Mouse (Mus musculus): ENCODE data around the gene Errfi1. TPM values are rescaled to one million over a fixed set of nuclear protein-coding genes. Genes with fewer than 3 reads are reported as not detected.

Errfi1 gene
- polyA plus RNA-seq, 1 experiment from 2014 or later: 17.0 TPM

- H3K4me2 ChIP-seq: peak overlapping the region; percentile 68
- peak overlapping the region; percentile 92 for H3K9ac ChIP-seq (ENCODE audit: low read depth, low read length)
- H3K9me3 ChIP-seq (replicated peaks; ENCODE audit: control insufficient read depth, low read length): no peaks in the 10 kb centered on the region
- H3K4me1 ChIP-seq (ENCODE audit: control insufficient read depth, insufficient read depth, low read length): 0 out of 2 replicates have a peak, but pooled peaks cover 2% of the 10 kb centered on the region
- H3K27ac ChIP-seq (ENCODE audit: low read depth, low read length): peak overlapping the region; percentile 97
- under 1% methylated on average over 50 of the region's 59 CpGs for WGBS (ENCODE audit: insufficient replicate concordance)
- H3K36me3 ChIP-seq (ENCODE audit: control insufficient read depth, insufficient read depth, low read length): no peaks in the 10 kb centered on the region
- peak; percentile 94 for ATAC-seq (replicated peaks; ENCODE audit: insufficient number of reproducible peaks, low FRiP score, low TSS enrichment)
- H3K27me3 ChIP-seq (ENCODE audit: control insufficient read depth, insufficient read depth, low read length): peaks cover 2% of the 10 kb centered on the region; the same call in 1 of the 2 replicates
- H3K4me3 ChIP-seq (ENCODE audit: low read depth, low read length): peak overlapping the region; percentile 77
Measured at GRCm38 (mm10) chr4:150854839-150855246, 1.1 kb downstream of the Errfi1 start.

DNA sequence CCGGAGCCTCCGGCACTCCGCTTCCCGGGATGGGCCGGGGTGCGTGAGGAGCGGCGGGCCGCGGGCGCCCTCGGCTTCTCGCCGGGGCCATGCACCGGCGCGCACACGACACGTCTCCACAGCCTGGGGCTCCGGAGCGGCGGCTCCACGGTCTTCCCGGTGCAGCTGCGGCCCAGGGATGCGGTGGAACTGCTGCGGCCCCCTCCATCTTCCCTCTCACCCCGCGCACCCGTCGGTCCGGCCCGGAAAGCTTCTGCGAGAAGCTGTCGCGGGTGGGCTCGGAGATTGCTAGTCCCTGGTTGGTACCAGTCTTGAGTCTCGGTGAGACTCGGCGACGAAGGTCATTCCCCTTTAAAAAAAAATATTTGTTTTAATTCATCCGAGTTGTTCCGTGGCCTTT lies 1.6 kb downstream of the Errfi1 start:
- H3K9ac ChIP-seq (ENCODE audit: low read depth, low read length): peak overlapping the region; percentile 92
- H3K4me3 ChIP-seq (ENCODE audit: low read depth, low read length): peak overlapping the region; percentile 77
- H3K36me3 ChIP-seq (ENCODE audit: control insufficient read depth, insufficient read depth, low read length): no peaks in the 10 kb centered on the region
- 0 out of 2 replicates have a peak, but pooled peaks cover 2% of the 10 kb centered on the region for H3K4me1 ChIP-seq (ENCODE audit: control insufficient read depth, insufficient read depth, low read length)
- no peaks in the 10 kb centered on the region for H3K9me3 ChIP-seq (replicated peaks; ENCODE audit: control insufficient read depth, low read length)
- peak; percentile 65; the same call in 1 of the 2 replicates for ATAC-seq (replicated peaks; ENCODE audit: insufficient number of reproducible peaks, low FRiP score, low TSS enrichment)
- H3K27me3 ChIP-seq (ENCODE audit: control insufficient read depth, insufficient read depth, low read length): peaks cover 2% of the 10 kb centered on the region; the same call in 1 of the 2 replicates
- WGBS (ENCODE audit: insufficient replicate concordance): 0% methylated on average over 36 of the region's 43 CpGs
- peak overlapping the region; percentile 68 for H3K4me2 ChIP-seq
- H3K27ac ChIP-seq (ENCODE audit: low read depth, low read length): peak overlapping the region; percentile 97

GRCm38 (mm10) chr4:150860526-150860925 lies 6.8 kb downstream of the Errfi1 start:
- Histone ChIP-seq H3K27ac (ENCODE audit: low read depth, low read length) (no peak overlapping the region), H3K27me3 (ENCODE audit: control insufficient read depth, insufficient read depth, low read length) (no peaks in the 10 kb centered on the region), H3K9me3 (replicated peaks; ENCODE audit: control insufficient read depth, low read length) (no peaks in the 10 kb centered on the region), H3K4me2 (no peak overlapping the region), H3K9ac (ENCODE audit: low read depth, low read length) (no peak overlapping the region), H3K36me3 (ENCODE audit: control insufficient read depth, insufficient read depth, low read length) (no peaks in the 10 kb centered on the region), H3K4me1 (ENCODE audit: control insufficient read depth, insufficient read depth, low read length) (0 out of 2 replicates have a peak, but pooled peaks cover 2% of the 10 kb centered on the region), H3K4me3 (ENCODE audit: low read depth, low read length) (no peak overlapping the region)
- ATAC-seq (replicated peaks; ENCODE audit: insufficient number of reproducible peaks, low FRiP score, low TSS enrichment): no peak
- 58% methylated on average over 4 of the region's 4 CpGs for WGBS (ENCODE audit: insufficient replicate concordance)

- no peaks in the 10 kb centered on the region for H3K9me3 ChIP-seq (replicated peaks; ENCODE audit: control insufficient read depth, low read length)
- peaks cover 1% of the 10 kb centered on the region; the same call in 1 of the 2 replicates for H3K36me3 ChIP-seq (ENCODE audit: control insufficient read depth, insufficient read depth, low read length)
- no peaks in the 10 kb centered on the region for H3K27me3 ChIP-seq (ENCODE audit: control insufficient read depth, insufficient read depth, low read length)
- WGBS (ENCODE audit: insufficient replicate concordance): 82% methylated on average over 2 of the region's 2 CpGs
- no peaks in the 10 kb centered on the region for H3K4me1 ChIP-seq (ENCODE audit: control insufficient read depth, insufficient read depth, low read length)
- no peak for ATAC-seq (replicated peaks; ENCODE audit: insufficient number of reproducible peaks, low FRiP score, low TSS enrichment)
- H3K4me3 ChIP-seq (ENCODE audit: low read depth, low read length): no peak overlapping the region
- no peak overlapping the region for H3K4me2 ChIP-seq
- H3K27ac ChIP-seq (ENCODE audit: low read depth, low read length): no peak overlapping the region
- no peak overlapping the region for H3K9ac ChIP-seq (ENCODE audit: low read depth, low read length)
Measured at GRCm38 (mm10) chr4:150861161-150861560, 7.4 kb downstream of the Errfi1 start.

DNA sequence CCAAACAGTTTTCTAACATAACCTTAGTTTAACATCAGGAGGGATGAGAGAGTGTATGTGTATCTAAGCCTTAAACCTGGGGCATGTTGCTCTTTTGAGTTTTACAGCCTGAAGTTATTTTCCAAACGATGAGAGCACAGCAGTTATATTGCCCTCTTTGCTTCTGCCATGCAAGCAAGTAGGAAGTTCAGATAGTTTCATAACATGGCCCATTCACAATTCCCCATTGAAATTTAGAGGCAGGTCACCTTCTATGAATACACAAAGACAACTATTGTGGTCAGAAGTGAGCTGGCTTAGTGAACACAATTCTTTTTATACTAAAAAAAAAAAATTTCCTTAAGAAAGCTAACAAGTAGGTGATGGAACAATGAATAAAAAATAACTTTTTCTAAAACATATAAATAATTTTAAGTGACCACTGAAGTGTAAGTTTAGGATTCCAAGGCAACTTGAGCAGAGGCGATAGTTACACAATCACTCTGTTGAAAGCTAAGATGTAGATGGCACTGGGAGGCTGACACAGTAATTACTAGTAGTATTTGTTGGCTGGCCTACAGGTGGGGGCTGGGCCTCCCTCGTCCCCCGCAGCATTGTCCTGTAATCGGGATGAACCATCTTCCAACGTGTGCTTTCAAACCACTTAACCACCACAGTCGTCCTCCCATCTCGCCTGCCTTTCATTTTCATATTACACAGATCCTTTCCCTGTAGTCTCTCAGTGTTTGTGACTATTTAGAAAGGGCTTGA lies 9.1 kb downstream of the Errfi1 start:
- Histone ChIP-seq H3K9me3 (replicated peaks; ENCODE audit: control insufficient read depth, low read length) (no peaks in the 10 kb centered on the region), H3K4me2 (no peak overlapping the region), H3K4me3 (ENCODE audit: low read depth, low read length) (no peak overlapping the region), H3K4me1 (ENCODE audit: control insufficient read depth, insufficient read depth, low read length) (no peaks in the 10 kb centered on the region), H3K27ac (ENCODE audit: low read depth, low read length) (no peak overlapping the region), H3K27me3 (ENCODE audit: control insufficient read depth, insufficient read depth, low read length) (no peaks in the 10 kb centered on the region), H3K9ac (ENCODE audit: low read depth, low read length) (no peak overlapping the region), H3K36me3 (ENCODE audit: control insufficient read depth, insufficient read depth, low read length) (peaks cover 12% of the 10 kb centered on the region)
- ATAC-seq (replicated peaks; ENCODE audit: insufficient number of reproducible peaks, low FRiP score, low TSS enrichment): no peak
- 60% methylated on average over 8 of the region's 8 CpGs for WGBS (ENCODE audit: insufficient replicate concordance)

- Histone ChIP-seq H3K27me3 (ENCODE audit: control insufficient read depth, insufficient read depth, low read length) (no peaks in the 10 kb centered on the region), H3K4me3 (ENCODE audit: low read depth, low read length) (no peak overlapping the region), H3K9me3 (replicated peaks; ENCODE audit: control insufficient read depth, low read length) (no peaks in the 10 kb centered on the region), H3K36me3 (ENCODE audit: control insufficient read depth, insufficient read depth, low read length) (peaks cover 12% of the 10 kb centered on the region), H3K4me1 (ENCODE audit: control insufficient read depth, insufficient read depth, low read length) (peaks cover 11% of the 10 kb centered on the region), H3K27ac (ENCODE audit: low read depth, low read length) (no peak overlapping the region), H3K9ac (ENCODE audit: low read depth, low read length) (no peak overlapping the region), H3K4me2 (no peak overlapping the region)
- no peak for ATAC-seq (replicated peaks; ENCODE audit: insufficient number of reproducible peaks, low FRiP score, low TSS enrichment)
Measured at GRCm38 (mm10) chr4:150865371-150865770, 11.7 kb downstream of the Errfi1 start.

DNA sequence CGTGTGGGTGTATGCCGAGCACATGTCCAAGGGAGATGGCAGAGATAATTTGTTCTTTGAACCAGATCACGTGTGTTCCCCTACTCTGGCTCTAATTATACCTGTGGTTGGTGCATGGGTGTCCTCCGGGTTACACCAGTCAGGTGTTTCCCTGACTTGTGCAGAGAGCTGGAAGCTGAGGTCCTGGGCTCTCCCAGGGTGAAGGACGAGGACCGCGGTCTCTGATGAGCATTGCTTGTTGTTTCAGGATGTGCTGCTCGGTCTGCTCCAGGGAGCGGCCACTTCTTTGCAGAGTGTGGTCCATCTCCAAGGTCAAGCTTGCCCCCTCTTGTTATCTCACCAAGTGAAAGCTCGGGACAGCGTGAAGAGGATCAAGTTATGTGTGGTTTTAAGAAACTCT lies 12.3 kb downstream of the Errfi1 start:
- Histone ChIP-seq H3K4me1 (ENCODE audit: control insufficient read depth, insufficient read depth, low read length) (peaks cover 14% of the 10 kb centered on the region), H3K27me3 (ENCODE audit: control insufficient read depth, insufficient read depth, low read length) (no peaks in the 10 kb centered on the region), H3K9ac (ENCODE audit: low read depth, low read length) (no peak overlapping the region), H3K9me3 (replicated peaks; ENCODE audit: control insufficient read depth, low read length) (no peaks in the 10 kb centered on the region), H3K36me3 (ENCODE audit: control insufficient read depth, insufficient read depth, low read length) (peaks cover 12% of the 10 kb centered on the region), H3K4me2 (no peak overlapping the region), H3K4me3 (ENCODE audit: low read depth, low read length) (no peak overlapping the region), H3K27ac (ENCODE audit: low read depth, low read length) (no peak overlapping the region)
- ATAC-seq (replicated peaks; ENCODE audit: insufficient number of reproducible peaks, low FRiP score, low TSS enrichment): no peak
- 88% methylated on average over 11 of the region's 11 CpGs for WGBS (ENCODE audit: insufficient replicate concordance)

- Histone ChIP-seq H3K4me1 (ENCODE audit: control insufficient read depth, insufficient read depth, low read length) (peaks cover 18% of the 10 kb centered on the region), H3K9ac (ENCODE audit: low read depth, low read length) (no peak overlapping the region), H3K4me2 (no peak overlapping the region), H3K9me3 (replicated peaks; ENCODE audit: control insufficient read depth, low read length) (no peaks in the 10 kb centered on the region), H3K27me3 (ENCODE audit: control insufficient read depth, insufficient read depth, low read length) (no peaks in the 10 kb centered on the region), H3K36me3 (ENCODE audit: control insufficient read depth, insufficient read depth, low read length) (peaks cover 12% of the 10 kb centered on the region), H3K27ac (ENCODE audit: low read depth, low read length) (no peak overlapping the region), H3K4me3 (ENCODE audit: low read depth, low read length) (no peak overlapping the region)
- 88% methylated on average over 12 of the region's 12 CpGs for WGBS (ENCODE audit: insufficient replicate concordance)
- no peak for ATAC-seq (replicated peaks; ENCODE audit: insufficient number of reproducible peaks, low FRiP score, low TSS enrichment)
Measured at GRCm38 (mm10) chr4:150866494-150866893, 12.8 kb downstream of the Errfi1 start.

DNA sequence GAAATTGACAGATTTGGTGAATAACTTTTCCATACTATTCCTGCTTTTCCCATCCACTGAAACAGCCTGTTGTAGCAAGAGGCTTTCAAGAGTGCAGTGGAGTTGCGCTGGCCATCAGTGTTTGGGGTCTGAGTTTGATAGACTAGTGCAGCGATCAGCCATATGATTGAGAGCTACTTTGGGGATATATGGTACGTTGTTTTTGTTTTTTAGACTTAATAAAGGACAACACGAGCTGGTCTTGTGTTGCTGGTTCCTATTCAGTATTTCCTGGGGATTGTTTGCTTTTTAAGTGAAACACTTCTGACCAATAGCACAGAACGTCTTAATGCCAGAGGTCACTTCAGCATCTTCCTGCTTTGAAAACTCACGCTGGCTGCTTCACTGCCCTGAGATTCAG lies 14.4 kb downstream of the Errfi1 start:
- no peak overlapping the region for H3K9ac ChIP-seq (ENCODE audit: low read depth, low read length)
- no peak overlapping the region for H3K4me2 ChIP-seq
- H3K36me3 ChIP-seq (ENCODE audit: control insufficient read depth, insufficient read depth, low read length): peaks cover 12% of the 10 kb centered on the region
- ATAC-seq (replicated peaks; ENCODE audit: insufficient number of reproducible peaks, low FRiP score, low TSS enrichment): no peak
- H3K27me3 ChIP-seq (ENCODE audit: control insufficient read depth, insufficient read depth, low read length): no peaks in the 10 kb centered on the region
- peaks cover 29% of the 10 kb centered on the region for H3K4me1 ChIP-seq (ENCODE audit: control insufficient read depth, insufficient read depth, low read length)
- H3K9me3 ChIP-seq (replicated peaks; ENCODE audit: control insufficient read depth, low read length): no peaks in the 10 kb centered on the region
- WGBS (ENCODE audit: insufficient replicate concordance): 78% methylated on average over 6 of the region's 6 CpGs
- H3K27ac ChIP-seq (ENCODE audit: low read depth, low read length): no peak overlapping the region
- no peak overlapping the region for H3K4me3 ChIP-seq (ENCODE audit: low read depth, low read length)
